Mouse (Mus musculus): Measurements from ENCODE around the gene Skint6. TPM values are rescaled to one million over a fixed set of nuclear protein-coding genes. Genes with fewer than 3 reads are reported as not detected.
"Not testable (repeated sequence)": the region's sequence is repeated elsewhere in the genome, so short reads cannot be mapped to it uniquely, and the experiment has no call there.

The Skint6 gene
- polyA plus RNA-seq (2012; rRNA removed), result not detected in 2 replicates

DNA sequence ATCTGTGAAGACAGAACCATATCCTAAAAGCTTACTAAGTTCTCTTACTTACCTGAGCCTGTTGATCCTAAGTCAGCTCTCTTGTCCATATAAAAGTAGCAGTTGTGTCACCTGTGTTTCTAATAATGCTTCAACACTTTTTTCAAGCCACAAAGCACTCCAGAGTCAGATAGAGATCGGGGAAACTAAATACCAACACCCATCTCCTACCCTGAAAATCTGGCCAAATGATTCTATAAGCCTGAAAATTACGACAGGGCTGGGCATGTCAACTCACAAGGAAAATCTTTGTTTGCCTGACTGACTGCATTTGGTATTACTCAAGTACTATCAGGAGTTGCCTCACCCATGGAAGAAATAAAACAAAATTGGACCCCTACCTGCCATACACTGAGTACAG is at the start of gene Skint6:
Gene Skint6, minus strand, starts transcription at position 101 of the 400 bp plus-strand sequence.
- H3K4me3 ChIP-seq (replicated peaks; ENCODE audit: extremely low read depth, low read depth, low read length), result no peak within 1 kb of the TSS
- H3K4me1 ChIP-seq (ENCODE audit: control insufficient read depth, insufficient read depth, low read length), result no peaks in the 10 kb centered on the region
- DNase-seq, result no peak
- 29% methylated on average over 2 of the region's 2 CpGs for WGBS
- TF ChIP-seq CTCF (IDR thresholded peaks at IDR 0.05; ENCODE audit: insufficient read depth, low read length), result no peak
- TF ChIP-seq POLR2A (IDR thresholded peaks at IDR 0.05; ENCODE audit: borderline replicate concordance, extremely low read depth, low read depth, low read length), result no peak

DNA sequence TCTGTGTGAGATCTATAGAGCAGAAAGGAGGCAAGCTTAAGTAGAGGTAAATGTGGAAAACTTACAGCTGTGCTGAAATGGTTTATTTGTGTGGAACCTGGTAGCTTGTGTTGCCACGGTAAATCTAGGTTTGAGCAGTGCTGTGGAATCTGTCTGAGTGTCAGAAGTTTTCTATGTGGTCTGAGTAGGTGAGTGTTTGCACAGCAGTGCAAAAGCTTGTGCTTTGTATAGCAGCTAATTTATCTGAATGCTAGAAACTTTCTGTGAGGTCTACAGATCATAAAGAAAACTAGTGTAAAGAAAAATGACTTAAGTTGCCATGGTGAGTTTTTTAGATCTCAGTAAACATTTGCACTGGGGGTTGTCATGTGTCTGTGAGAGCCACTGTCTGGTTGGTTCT is 34.1 kb upstream of the Skint6 start:
- TF ChIP-seq CTCF (IDR thresholded peaks at IDR 0.05; ENCODE audit: insufficient read depth, low read length), result no peak
- no peak for TF ChIP-seq POLR2A (IDR thresholded peaks at IDR 0.05; ENCODE audit: borderline replicate concordance, extremely low read depth, low read depth, low read length)

DNA sequence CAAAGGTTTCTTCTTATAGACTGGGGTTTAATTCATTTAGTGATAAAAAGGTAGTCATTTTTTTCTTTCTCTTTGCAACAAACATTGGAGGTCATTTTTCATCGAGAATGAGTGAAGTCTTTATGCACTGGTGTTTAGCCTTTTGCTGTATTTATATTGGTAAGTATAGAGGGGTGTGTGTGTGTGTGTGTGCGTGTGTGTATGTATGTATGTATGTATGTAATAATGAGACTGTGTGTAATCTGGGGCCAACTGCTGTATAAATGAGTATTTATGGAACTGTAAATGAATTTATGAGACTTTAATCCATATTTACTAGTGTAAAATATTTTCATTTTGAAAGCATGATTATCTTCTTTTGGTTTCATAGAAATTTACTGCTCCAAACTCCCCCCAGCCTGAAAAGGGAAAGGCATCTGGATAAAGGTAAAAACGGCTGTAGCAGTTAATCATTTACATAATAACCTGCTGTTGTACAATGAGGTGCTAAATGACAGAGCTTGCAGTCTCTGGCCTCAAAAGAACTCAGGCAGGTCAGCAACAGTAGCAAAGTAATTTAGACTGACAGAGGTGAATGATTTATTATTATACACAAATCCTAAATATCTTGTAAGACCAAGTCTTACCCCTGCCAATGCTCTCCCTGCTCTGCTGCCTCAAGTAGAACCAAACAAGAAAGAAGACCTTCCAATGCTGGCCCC is 15.2 kb upstream of the Skint6 start:
- WGBS, result 54% methylated on average over 3 of the region's 3 CpGs
- H3K4me1 ChIP-seq (ENCODE audit: control insufficient read depth, insufficient read depth, low read length), result no peaks in the 10 kb centered on the region
- no peak for DNase-seq
- TF ChIP-seq CTCF (IDR thresholded peaks at IDR 0.05; ENCODE audit: insufficient read depth, low read length), result no peak
- no peak for TF ChIP-seq POLR2A (IDR thresholded peaks at IDR 0.05; ENCODE audit: borderline replicate concordance, extremely low read depth, low read depth, low read length)
- H3K4me3 ChIP-seq (replicated peaks; ENCODE audit: extremely low read depth, low read depth, low read length), result no peak overlapping the region

More for the DNA sequence above, 34.1 kb upstream of the Skint6 start:
- 79% methylated on average over 1 of the region's 1 CpGs for WGBS
- no peak for DNase-seq
- no peak overlapping the region for H3K4me3 ChIP-seq (replicated peaks; ENCODE audit: extremely low read depth, low read depth, low read length)
- H3K4me1 ChIP-seq (ENCODE audit: control insufficient read depth, insufficient read depth, low read length), result no peaks in the 10 kb centered on the region

DNA sequence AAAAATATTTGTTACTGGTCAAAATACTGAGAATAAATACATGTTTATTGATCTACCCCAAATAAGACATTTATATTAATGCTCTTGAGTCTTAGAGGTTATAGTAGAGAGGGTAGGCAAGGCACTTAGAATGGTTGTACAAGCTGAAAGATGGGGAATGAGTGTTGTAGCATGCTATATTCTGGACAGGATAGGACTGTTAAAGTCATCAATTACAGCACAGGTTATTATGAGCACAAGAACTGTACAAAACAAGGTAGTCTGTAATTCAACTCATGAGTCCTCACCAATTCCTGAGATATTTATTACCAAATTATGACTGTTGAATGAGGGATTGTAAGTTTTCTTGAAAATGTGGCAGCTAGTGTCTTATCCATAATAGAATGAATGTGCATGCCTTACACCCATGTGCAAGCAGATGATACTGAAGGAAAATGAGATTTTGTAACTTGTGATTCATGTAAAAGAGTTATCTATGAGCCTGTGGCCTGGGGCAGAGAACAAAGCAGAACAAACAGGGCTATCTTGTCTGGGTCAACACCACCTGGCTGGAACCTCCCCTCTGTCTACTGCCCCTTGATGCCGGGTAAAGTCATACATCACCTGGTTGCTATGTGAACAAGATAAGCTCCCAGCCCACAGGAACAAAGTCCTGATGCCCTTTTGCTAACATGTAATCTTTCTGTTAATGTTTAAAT is 23.3 kb downstream of the Skint6 start:
- WGBS, result 77% methylated on average over 1 of the region's 1 CpGs
- H3K4me3 ChIP-seq (replicated peaks; ENCODE audit: extremely low read depth, low read depth, low read length), result no peak overlapping the region
- no peak for DNase-seq
- TF ChIP-seq POLR2A (IDR thresholded peaks at IDR 0.05; ENCODE audit: borderline replicate concordance, extremely low read depth, low read depth, low read length) (no peak), CTCF (IDR thresholded peaks at IDR 0.05; ENCODE audit: insufficient read depth, low read length) (no peak)
- no peaks in the 10 kb centered on the region for H3K4me1 ChIP-seq (ENCODE audit: control insufficient read depth, insufficient read depth, low read length)

DNA sequence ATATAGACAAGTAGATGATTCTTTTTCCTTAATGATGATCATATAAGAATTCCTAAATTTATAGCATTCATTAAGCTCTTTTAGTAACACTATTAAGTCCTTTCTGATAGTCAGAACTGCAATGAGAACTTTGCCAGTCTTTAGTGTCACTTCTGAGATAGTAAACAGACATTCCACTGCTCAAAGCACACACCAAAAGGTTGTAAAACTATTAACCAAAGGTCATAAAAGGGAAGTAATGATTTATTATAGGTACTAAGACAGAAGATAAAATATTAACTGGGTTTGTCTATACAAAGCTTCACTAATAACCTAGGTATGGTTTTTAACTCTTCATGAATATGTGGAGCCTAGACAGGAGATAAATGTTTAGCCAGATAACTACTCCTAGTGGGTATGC is 41.0 kb downstream of the Skint6 start:
- H3K4me3 ChIP-seq (replicated peaks; ENCODE audit: extremely low read depth, low read depth, low read length), result no peak overlapping the region
- no peak for DNase-seq
- TF ChIP-seq CTCF (IDR thresholded peaks at IDR 0.05; ENCODE audit: insufficient read depth, low read length) (no peak), POLR2A (IDR thresholded peaks at IDR 0.05; ENCODE audit: borderline replicate concordance, extremely low read depth, low read depth, low read length) (no peak)
- H3K4me1 ChIP-seq (ENCODE audit: control insufficient read depth, insufficient read depth, low read length), result no peaks in the 10 kb centered on the region

DNA sequence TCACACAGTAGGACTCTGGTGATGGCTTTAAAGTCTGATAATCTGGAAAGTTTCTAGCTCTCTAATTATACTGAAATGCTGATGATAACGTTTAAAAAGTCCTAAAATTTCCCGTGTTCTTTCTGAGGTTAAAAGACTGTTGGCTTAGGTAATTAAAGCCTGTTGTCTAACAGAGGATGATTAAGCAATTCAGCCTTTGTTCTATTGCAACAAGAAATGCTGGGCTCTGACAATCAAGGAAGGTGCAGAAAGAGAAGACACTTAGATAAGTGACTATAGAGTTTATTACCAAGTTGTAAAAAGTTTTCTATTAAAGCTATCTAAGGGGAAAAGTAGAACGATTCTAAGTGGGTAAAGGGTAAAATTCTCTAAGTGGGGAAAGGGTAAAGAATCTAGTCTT is 219.2 kb downstream of the Skint6 start:
- no peak for TF ChIP-seq POLR2A (IDR thresholded peaks at IDR 0.05; ENCODE audit: borderline replicate concordance, extremely low read depth, low read depth, low read length)
- TF ChIP-seq CTCF (IDR thresholded peaks at IDR 0.05; ENCODE audit: insufficient read depth, low read length), result no peak
- Histone ChIP-seq H3K4me1 (ENCODE audit: control insufficient read depth, insufficient read depth, low read length) (no peaks in the 10 kb centered on the region), H3K4me3 (replicated peaks; ENCODE audit: extremely low read depth, low read depth, low read length) (no peak overlapping the region)
- 59% methylated on average over 3 of the region's 3 CpGs for WGBS
- no peak for DNase-seq

DNA sequence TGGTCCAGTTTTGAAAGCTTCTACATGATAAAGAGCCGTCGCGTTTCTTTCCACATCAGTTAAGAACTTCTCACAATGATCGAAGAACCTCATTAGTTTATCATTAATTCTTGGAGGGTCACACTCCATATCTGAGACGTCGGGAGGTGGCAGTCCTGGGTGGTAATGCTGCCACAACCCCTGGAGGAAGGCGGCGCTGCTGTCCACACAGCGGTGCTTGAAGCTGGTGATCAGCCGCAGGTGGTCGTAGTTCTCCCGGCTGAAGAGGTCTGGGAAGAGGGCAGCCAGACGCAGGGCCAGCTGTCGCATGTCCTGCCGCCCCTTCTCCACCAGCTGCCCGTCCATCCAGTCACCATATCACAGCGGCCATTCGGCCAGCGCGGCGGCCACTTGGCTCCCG is 307.6 kb downstream of the Skint6 start:
- 30% methylated on average over 22 of the region's 22 CpGs for WGBS
- not testable (repeated sequence) for DNase-seq; H3K4me3 ChIP-seq (replicated peaks; ENCODE audit: extremely low read depth, low read depth, low read length); H3K4me1 ChIP-seq (ENCODE audit: control insufficient read depth, insufficient read depth, low read length)

DNA sequence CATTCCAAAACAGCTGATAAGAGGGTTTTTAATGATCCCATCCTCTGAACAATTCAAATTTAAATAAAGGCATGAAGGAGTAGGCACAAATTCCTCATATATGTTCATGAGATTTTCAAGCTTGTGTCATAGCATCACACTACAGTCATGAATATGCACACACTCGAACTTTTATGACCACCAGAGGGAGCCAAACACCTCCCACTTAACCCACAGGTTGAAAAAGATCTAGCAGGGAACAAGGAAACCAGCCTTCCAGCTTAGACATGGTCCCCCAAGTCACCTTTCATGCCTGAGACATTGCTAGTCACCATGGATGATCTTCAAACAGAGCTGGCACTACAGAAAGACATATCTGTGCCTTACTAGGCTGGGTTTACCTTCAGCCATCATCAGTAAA is 496.1 kb downstream of the Skint6 start:
- 0% methylated on average over 1 of the region's 1 CpGs for WGBS
- H3K4me3 ChIP-seq (replicated peaks; ENCODE audit: extremely low read depth, low read depth, low read length), result no peak overlapping the region
- TF ChIP-seq CTCF (IDR thresholded peaks at IDR 0.05; ENCODE audit: insufficient read depth, low read length) (no peak), POLR2A (IDR thresholded peaks at IDR 0.05; ENCODE audit: borderline replicate concordance, extremely low read depth, low read depth, low read length) (no peak)
- no peak for DNase-seq
- no peaks in the 10 kb centered on the region for H3K4me1 ChIP-seq (ENCODE audit: control insufficient read depth, insufficient read depth, low read length)

DNA sequence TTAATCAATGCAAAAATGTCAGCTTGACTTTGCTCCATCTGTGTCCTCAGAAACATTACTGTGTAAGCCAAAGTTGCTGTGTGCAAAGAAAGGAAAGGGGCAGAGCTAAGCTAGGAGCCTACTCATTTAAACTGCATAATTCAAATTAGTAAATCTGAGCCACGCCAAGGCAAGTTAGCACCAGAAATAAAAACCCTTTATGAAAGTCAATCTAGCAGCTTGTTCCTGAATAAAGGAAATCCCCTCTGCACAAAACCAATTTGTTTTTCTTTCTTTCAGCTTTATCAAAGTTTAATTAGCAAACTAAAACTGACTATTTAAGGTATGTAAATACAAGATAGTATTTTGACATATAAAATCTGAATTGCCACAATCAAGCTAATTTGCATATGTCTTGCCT is 512.0 kb downstream of the Skint6 start, which contains the start of gene Skint10:
Gene Skint10, minus strand, starts transcription at position 101 of the 400 bp plus-strand sequence.
- no peaks in the 10 kb centered on the region for H3K4me1 ChIP-seq (ENCODE audit: control insufficient read depth, insufficient read depth, low read length)
- no peak within 1 kb of the TSS for H3K4me3 ChIP-seq (replicated peaks; ENCODE audit: extremely low read depth, low read depth, low read length)
- 73% methylated on average over 1 of the region's 1 CpGs for WGBS
- no peak for TF ChIP-seq CTCF (IDR thresholded peaks at IDR 0.05; ENCODE audit: insufficient read depth, low read length)
- TF ChIP-seq POLR2A (IDR thresholded peaks at IDR 0.05; ENCODE audit: borderline replicate concordance, extremely low read depth, low read depth, low read length), result no peak
- no peak for DNase-seq
